Mouse (Mus musculus) heart, adult 9 months (tissue): Measurements from ENCODE around the gene Bmp2k.
A peak's percentile ranks its signal among the peaks of the same experiment; 100 is the strongest.
"Not testable (repeated sequence)": the region's sequence is repeated elsewhere in the genome, so short reads cannot be mapped to it uniquely, and the experiment has no call there.

Source experiments
- DNase-seq, 2 experiments: peaks; one replicate each; pipeline ENCODE4 v3.0.0; 2022; ENCODE audit warnings: low spot score in 2 of 2

Bmp2k gene

DNA sequence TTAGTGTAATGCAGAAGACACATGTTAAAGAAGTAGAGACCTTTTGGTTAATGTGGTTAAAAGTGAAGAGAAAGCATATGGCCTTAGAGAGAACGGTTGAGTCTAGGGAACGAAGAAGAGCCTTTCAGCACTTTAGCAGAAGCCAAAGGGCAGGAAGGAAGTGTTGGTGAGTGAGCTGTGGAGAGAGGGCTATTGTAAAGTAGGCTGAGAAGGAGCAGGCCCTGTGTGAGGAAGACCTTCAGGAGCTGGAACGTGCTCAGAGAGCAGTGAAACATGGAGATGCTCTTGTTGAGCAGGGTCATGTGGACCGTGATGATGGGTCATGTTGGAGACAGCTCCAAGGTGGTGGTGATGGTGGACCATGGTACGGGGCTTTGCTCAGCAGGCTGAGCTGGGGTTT lies 4.8 kb downstream of the Bmp2k start:
- DNase-seq = no peak

DNA sequence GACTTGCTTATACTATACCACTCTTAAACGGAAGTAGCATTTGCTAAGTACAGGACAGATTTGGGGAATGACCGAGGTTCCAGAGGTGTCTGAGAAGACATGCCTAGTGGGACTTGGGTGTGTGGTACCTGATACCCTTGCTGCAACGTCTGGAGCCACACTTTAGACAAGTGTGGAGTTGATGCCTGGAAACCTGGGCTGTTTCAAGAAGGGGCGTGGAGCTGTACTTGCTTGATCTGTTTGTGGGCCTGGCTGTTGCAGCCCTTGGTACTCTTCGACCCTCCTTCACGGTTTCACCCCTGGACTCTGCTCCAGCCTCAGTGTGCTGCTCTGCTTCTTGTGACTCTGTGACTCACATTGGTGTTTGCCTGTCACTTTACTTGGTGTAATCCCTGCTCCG lies 5.4 kb downstream of the Bmp2k start:
- DNase-seq = no peak

DNA sequence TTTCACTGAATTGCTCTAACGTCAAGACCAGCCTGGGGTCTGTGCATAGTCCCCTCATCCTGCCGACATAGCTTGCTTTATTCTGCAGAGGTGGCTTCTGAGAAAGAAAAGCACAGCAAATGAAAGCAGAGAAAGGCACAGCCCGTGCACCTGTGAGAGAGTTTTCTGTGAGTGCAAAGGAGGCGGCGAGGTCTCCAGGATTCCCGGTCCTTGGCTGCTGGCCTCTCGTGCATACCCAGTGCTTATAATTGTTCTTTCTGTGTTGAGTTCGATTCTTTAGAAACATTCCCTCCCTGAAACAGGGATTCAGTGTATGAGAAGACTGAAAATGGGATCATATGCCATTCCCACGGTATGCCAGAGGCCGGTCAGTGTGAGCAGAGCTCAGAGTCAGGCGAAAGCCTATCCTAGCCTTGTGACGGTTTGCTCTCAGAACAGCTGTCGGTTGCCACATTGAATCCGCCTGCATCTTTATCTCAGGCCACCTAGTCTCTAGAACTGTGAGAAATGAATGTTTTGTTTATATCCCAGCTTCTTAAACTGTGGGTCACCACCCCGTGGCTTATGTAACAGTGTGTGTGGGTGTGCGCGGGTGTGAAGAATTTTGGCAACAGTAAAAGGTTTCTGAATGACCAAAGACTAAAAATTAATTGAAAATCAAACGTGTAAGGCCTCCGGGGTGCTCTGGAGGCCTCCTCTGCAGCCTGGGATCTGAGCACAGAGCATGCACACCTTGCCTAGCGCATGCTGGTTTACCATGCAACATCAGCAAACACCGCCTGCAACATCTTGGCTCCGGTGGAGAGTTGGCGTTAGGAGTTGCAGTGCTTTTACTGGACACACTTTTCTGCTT lies 6.9 kb downstream of the Bmp2k start:
- peak; percentile 29 to 31 for DNase-seq

DNA sequence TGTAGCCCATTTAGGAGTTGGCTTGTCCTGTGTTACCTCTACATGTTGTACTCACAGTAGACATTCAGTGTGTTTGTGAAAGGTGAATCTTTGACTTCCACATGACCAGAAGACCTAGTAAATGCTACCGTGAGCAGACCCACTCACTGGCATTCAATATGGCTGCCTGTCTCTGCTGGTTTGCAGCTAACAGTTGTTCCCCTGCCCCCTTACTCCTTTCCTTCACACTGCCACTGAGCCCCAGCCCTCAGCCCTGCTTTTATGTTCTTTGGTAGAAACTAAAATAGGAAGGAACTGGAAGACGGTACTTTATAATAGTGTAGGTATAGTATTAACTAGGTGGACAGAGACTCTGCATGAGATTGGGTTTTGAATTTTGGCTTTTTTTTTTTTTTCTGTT lies 8.4 kb downstream of the Bmp2k start:
- DNase-seq = no peak

DNA sequence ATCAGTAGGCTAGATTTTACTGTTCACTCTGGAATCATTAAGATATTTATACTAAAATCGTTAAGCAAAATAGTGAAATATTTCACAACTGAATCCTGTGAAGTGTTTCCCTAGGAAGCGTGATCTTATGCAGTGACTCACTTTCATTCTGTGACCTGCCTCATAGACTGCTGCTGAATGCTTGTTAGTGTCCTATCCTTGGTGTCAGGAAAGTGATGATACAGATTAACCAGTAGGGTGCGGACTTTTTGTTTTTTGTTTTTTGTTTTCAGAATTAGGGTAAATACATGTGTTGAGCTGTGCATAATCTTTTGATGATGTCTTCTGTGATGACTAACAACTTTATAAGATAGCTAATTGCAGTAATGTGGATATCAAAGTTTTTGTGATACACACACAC lies 9.4 kb downstream of the Bmp2k start:
- DNase-seq = no peak

DNA sequence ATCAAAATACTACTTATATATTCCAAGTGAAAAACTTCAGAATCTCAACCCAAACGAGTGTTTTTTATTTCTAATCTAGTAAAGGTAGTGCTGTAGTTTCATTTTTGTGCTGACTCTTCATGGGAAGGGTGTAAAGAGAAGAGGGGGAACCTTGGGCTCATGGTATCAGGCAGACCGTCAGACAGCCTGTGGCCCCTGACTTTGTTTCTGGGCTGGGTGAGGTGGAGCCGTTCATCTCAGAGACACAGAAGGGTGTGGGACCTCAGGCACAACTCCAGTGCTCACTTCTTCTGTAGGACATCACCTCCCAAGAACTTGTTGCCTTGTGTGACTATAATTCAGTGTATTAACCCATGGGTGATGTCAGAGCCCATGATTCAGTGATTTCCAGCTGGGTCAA lies 10.0 kb downstream of the Bmp2k start:
- no peak for DNase-seq

DNA sequence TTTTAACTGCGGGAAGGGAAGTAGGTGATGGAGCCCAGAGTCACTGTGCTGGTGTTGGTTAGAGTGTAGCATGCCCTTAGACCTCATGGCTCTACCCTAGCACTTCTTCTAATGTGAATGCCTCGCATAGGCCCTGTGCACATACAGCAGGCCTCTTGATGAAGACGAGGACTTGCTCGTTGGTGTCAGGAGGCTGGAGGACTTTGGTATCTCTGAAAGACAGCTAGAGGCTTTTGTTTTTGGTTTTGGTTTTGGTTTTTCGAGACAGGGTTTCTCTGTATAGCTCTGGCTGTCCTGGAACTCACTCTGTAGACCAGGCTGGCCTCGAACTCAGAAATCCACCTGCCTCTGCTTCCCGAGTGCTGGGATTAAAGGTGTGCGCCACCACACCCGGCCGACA lies 11.7 kb downstream of the Bmp2k start:
- DNase-seq = not testable (repeated sequence)

DNA sequence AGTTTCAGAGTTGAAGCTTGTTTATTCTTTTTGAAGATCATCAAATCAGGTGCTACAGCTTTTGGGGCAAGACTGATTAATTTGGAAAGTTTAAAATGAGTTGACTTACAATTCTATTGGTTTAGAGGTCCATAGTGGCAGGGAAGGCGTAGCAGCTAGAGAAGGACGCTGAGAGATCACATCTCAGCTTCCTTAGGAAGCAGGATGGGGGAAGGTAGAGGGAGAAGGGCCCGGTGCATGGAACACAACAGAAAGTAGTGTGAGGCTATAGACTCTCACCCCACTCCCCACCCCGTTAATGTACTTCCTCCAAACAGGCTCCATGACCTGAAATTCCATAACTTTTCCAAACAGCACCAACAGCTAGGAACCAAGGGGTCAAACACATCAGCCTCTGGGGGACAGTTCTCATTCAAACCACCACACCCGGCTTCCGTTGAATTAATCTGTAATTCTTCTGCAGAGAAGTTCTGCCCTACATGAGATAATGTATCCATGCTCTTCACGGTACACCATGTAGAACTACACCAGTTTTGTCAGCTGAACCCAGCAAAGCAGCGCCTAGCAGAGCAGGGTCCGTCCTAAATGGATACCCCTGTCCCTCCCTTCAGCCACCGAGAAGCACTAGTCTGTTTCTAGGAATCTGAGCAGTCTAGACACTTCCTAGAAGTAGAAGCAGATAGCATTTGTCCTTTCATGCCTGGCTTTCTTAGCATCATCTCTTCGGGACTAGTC lies 12.3 kb downstream of the Bmp2k start:
- DNase-seq = no peak

DNA sequence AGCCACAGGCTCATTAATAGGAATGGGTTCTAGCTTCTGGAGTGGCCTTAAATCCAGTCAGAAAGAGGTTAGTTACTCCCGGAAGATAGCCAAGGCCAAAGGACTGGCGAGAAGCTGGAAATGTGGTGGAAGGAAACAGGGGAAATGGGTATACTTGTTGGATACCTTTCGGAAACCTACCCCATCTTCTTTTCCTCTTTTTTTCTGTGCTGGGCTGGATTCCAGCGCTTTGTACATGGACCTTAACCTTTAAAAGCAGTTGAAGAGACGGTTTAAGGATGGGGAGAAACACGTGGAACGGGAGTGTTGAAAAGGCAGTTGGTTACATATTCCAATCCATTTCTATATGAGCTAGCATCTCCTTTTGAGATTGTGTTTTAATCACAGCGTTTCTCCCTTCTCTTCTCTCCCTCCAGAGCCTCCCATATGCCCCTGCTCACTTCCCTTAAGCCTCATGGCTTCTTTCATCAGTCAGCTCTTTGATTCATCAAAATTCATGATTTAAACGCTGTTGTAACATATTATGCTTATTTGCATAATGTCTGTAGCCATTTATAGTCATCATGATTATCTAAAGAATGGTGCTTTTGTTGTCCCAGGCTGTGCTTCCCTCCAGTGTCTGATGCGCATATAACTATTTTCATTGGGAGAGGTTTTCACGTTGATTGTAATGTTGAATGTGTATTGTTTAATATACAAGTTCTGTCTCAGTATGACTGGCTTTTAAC lies 18.5 kb downstream of the Bmp2k start:
- DNase-seq = no peak

DNA sequence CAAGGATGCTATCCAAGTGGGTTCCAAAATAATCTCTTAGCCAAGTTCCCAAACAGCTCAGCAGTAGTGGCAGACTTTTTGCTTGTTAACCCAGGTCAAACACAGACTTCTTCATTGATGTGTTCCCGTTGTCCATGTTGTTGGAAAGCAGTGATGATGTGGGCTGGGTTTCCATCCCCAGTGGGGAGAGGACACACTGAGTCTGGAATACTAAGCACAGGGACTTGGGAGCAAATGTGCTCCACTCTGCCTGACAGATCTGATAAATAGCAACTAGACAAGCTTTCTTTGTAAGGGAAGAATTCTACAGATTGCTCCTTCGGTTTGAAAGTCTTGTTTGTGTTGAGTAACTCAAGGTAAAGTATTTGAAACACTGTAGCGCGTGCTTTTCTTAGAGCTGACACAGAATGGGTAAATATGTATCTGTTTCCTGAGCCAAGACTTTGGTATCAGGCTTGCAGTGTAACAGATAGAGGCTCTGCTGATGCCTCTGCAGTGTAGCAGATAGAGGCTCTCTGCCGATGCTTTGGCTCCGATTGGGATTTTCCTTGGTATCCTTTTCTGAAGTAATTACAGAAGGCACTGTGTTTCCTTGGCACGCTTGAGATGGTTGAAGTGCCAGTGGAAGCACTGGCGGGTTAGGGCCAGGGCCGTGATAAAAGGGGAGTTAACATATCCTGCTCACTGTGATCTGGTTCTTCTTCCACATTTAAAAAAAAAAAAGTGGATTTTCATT lies 19.5 kb downstream of the Bmp2k start:
- DNase-seq = no peak

DNA sequence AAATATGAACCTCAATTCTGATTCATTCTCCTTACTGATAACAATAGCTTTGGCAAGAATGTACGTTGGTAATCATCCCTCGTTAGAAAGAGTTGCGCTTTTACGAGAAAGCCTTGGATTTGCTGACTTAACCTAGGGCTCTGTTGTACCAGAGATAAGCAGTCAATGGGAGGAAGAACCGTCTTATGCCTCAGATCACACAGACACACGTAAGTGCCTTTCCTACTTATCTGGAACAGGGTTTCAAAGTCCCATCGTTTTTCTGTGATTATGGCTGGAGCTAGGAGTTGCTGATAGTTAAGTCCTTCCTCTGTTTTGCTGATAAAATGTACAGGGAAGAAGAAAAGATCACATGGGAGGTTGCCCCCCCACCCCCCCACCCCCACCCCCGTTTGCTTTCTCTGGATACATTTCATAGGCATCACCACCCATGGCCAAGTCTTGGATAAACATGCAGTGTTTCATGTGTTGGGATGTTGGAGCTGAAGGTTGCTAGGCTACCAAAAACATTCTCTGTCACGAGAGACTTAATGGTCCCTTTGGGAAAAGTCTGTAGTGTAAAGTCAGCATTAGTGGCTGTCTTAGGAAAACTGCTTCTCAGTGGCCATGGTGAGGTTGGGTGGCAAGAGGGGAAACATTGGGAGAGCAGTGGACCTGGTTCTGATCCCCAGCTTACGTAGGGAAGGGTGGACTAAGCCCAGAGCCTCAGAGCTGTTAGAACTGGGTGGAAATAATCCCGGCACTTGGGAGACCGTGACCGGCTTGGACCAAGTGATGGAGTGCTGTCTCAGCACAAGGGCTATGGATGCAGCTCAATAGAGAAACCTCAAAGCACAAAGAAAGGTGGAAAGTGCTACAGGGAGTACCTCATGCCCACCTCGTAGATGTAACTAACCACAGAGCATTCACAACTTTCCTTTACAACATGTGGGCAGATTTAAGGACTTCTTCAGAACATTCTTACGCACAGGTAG lies 25.1 kb downstream of the Bmp2k start:
- peak in 1 of 2 experiments; percentile 35 for DNase-seq

DNA sequence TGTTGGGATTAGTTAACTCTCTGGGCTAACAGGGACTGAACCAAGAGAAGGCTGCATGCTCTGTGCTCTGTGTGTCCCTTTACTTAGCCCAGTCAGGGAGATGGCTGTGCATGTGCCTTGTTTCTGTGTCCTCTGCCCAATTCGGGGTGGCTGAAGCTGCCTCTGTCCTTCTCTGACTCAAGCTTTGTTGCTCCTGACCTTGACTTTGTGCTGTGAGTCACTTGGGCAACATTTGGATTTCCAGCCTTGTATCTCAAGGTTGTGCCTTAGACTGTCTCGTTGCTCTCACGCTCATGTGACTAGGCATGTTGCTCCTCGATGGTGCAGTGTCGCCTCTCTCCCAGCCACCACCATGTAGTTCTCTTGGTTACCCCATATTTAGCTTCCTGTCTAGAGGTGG lies 27.3 kb downstream of the Bmp2k start:
- DNase-seq = no peak

DNA sequence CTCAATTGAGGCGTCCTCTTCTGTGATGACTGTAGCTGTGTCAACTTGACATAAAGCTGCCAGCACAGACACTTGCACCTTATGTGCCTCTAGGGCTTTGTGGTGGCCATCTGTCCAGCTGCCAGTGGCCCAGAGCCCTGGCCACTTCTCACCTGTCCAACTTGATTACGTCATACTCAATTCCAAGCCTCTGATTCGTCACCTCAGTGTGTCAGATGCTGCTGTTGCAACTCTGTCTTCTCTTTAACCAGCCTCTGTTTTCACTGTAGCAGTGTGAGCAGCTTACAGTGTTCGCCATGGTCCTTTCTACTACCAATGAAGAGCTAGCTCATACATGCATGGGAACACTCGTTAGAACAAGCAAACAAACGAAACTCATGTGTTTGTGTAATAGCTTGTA lies 28.2 kb downstream of the Bmp2k start:
- no peak for DNase-seq

DNA sequence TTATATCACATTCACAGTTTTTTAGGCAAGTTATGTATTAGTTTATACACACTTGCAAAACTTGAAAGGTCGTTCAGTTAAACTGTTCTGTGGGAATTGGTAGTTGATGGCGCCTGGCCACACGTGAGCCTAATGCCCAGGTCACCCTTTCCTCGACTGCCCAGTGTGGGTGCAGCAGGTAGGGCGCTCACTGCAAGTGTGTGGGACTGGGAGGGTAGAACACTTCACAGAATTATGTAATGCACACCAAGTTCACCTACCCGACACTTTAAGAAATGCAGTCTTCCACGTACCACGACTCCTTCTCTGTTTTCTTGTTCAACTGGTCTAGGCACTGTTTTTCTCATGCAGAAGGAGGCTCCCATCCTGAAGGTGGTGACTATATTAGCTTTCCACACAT lies 30.5 kb downstream of the Bmp2k start:
- DNase-seq = no peak

DNA sequence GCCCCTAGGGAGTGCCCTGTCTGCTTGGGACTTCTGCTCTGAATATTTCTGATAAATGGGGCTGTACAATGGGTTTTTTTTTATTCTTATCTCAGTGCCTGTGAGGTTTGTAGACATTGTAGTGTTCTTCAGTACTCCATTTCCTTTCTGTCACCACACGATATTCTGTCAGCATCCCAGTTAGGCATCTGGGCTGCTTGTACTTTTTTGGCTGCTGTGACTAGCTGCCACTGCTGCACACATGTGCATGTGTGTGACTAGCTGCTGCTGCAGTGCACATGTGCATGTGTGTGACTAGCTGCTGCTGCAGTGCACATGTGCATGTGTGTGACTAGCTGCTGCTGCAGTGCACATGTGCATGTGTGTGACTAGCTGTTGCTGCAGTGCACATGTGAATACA lies 31.4 kb downstream of the Bmp2k start:
- DNase-seq = not testable (repeated sequence)

DNA sequence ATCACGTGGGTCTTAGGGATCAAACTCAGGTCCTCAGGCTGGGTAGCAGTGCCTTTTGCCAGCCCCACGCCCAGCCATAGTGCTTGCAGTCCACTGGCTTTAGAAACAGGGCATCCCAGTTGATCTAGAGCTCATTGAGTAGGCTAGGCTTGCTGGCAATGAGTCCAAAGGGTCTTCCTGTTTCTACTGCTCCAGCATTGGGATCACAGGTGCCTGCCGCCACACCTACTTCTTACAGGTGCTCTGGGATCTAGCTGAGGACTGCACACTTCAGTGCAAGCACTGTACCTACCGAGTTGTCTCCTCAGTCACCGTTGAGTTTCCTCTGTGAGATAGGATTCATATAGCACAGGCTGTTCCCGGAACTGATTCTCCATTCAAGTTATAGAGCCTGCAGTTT lies 34.3 kb downstream of the Bmp2k start:
- DNase-seq = no peak

DNA sequence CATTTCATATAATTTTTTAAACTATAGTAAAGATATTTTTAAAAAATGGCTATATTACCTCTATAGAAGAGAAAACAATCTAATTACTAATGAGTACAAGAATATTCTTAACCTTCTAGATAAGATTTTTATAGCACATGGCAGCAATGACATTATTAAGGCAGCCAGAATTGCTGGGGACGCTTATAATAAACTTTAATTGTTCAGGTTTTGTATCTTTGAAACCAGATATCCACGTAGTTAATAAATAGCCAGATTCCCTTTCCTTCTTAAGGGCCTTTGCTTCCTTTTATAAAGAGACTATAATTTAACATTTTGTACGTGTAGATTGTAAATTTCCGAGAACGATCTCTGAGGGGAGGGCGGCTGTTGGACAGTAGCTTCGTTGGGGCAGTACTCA lies 47.8 kb downstream of the Bmp2k start:
- DNase-seq = no peak

DNA sequence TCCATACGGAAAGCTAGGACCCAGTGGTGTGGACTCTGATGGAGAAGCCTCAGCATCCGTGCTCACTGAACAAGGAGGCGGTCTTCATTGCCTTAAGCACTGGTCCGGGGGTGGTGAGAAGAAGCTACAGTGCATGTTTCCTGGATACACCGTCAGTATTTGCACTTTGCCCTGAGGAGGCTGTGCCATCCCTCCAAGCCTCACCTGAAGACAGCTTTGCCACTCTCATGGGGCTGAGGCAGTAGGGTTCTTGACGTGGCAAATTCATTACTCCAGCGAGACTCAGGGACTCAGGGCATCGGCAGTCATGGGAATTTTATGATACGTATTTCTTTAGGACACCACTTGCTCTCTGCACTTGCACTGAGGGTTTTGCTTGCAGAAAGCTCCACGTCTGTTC lies 49.2 kb downstream of the Bmp2k start:
- no peak for DNase-seq

DNA sequence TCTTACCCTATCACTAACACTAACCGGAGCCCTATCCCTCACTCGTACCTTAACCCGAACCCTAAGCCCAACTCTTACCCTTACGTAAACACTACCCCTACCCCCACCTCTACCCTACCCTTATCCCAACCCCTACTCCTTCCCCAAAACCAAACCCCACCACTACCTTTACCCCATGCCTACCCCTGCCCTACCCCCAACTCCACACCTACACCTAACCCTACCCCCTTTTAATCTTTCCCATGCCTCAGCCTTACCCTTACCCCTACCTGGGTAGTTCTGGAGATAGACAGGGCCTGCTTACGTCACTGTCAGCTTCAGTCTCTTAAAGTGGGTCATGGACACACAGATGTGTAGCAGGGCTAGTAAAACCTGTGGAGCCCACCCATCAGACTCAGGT lies 51.4 kb downstream of the Bmp2k start:
- no peak for DNase-seq

DNA sequence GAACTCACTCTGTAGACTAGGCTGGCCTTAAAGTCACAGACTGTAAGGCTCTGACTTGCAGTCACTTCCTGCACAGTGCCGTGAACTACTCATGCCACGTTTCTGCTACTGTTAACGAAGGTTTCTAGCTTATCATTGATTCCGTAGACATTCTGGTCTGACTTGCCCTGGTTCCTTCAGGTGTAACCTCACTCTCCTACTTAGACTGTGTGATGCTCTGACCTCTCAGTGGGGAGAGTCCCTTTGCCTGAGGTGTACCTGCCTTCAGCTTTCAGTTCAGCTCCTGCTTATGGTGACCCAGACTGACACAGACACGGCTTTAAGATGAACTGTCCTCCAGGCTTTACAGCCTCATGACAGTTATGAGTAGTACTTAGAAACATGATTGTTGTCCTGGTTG lies 56.7 kb downstream of the Bmp2k start:
- DNase-seq = no peak

DNA sequence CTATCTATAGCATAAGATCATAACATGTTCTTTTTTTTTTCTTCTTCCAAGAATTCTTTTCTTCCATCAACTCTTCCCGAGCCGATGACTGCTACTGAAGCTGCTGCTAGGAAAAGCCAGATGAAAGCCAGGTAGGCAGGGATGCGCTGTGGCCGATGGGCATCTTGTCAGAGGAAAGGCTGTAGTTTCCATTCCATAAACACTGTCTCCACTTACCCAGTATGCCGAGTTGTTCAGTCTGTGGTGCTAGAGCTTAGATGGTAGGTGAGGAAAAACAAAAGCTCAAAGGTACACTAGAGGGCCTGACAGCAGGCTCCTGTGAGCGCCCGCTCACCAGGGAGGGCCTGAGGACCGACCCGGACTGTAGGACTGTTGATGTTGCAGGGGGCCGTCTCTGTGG lies 57.3 kb downstream of the Bmp2k start:
- no peak for DNase-seq
